Mouse (Mus musculus) monocyte, adult 5-6 weeks (primary cell): ENCODE results near the gene Atpaf2. TPM values are rescaled to one million over a fixed set of nuclear protein-coding genes. Genes with fewer than 3 reads are reported as not detected.
A peak's percentile ranks its signal among the peaks of the same experiment; 100 is the strongest.

Experiments
- ATAC-seq: fragments of 153-309, 156-312 bp; replicated peaks from 2 replicates; pipeline ENCODE4 v1.8.0; 2017; ENCODE audit warnings: mild to moderate bottlenecking; ENCODE audit not compliant: low TSS enrichment, insufficient number of reproducible peaks, severe bottlenecking, poor library complexity, low FRiP score
- total RNA-seq: library from RNA; stranded (forward); fragments of 200-1000, 200-491, 200-594 nt; gene quantifications from 3 replicates; pipeline ENCODE4 v1.2.3, GENCODE M21; 2017

Gene Atpaf2
- total RNA-seq, 1 experiment from 2014 or later: 27.7 TPM

- ATAC-seq: no peak
Measured at GRCm38 (mm10) chr11:60357116-60357515, 61.1 kb downstream of the Atpaf2 start.

GRCm38 (mm10) chr11:60355952-60356351 lies 62.3 kb downstream of the Atpaf2 start:
- no peak for ATAC-seq

- ATAC-seq: peak; percentile 98
Measured at GRCm38 (mm10) chr11:60352559-60353411, 65.5 kb downstream of the Atpaf2 start, which contains the start of the genes Tom1l2 and Drc3. Gene Tom1l2 (minus strand): TSS chr11:60352905. Gene Drc3 (plus strand): TSS chr11:60353329.

GRCm38 (mm10) chr11:60351925-60352371 lies 66.3 kb downstream of the Atpaf2 start:
- no peak for ATAC-seq

GRCm38 (mm10) chr11:60351388-60351787 lies 66.9 kb downstream of the Atpaf2 start:
- no peak for ATAC-seq

Other genes starting within 250 kb of the Atpaf2 start
- gene Srebf1, start 195.9 kb downstream of the Atpaf2 start, total RNA-seq: 28.9 to 48.1 TPM (median 45.7 TPM) in 3 replicates
- gene Tom1l2, start 65.6 kb downstream of the Atpaf2 start, total RNA-seq: 4.2 to 14.6 TPM (median 9.3 TPM) in 3 replicates
- gene Drc3, start 65.1 kb downstream of the Atpaf2 start, total RNA-seq: 0.39 TPM in 1 of 3 replicates, not detected in the others
- gene Gid4, start 1.3 kb downstream of the Atpaf2 start, total RNA-seq: 8.1 to 14.6 TPM (median 11.8 TPM) in 3 replicates
- 29.6 to 43.7 TPM (median 35.4 TPM) in 3 replicates for gene Drg2, start 36.1 kb upstream of the Atpaf2 start, total RNA-seq
- gene Myo15, start 50.9 kb upstream of the Atpaf2 start, total RNA-seq: 0.10 TPM in 2 of 3 replicates, not detected in the other
- gene Alkbh5, start 117.9 kb upstream of the Atpaf2 start, total RNA-seq: 26.6 to 33.2 TPM (median 29.5 TPM) in 3 replicates